Mouse (Mus musculus) granulocyte monocyte progenitor cell, adult 5-6 weeks (primary cell): ENCODE measurements at regions not wholly inside any gene's neighbourhood (a gene's known extent, or its start where the extent isn't known, plus 50 kb on each side); places are given as distances from the start of the nearest gene placed in this dataset.
"Not testable (repeated sequence)": the region's sequence is repeated elsewhere in the genome, so short reads cannot be mapped to it uniquely, and the experiment has no call there.

Experiments used
- ATAC-seq: replicated peaks from 2 replicates; pipeline ENCODE4 v1.8.0; 2016; ENCODE audit warnings: mild to moderate bottlenecking, moderate TSS enrichment, inconsistent platforms; ENCODE audit not compliant: poor library complexity, severe bottlenecking

GRCm38 (mm10) chr12:56064183-56064582 is 228.1 kb downstream of the Brms1l start:
- ATAC-seq: no peak

DNA sequence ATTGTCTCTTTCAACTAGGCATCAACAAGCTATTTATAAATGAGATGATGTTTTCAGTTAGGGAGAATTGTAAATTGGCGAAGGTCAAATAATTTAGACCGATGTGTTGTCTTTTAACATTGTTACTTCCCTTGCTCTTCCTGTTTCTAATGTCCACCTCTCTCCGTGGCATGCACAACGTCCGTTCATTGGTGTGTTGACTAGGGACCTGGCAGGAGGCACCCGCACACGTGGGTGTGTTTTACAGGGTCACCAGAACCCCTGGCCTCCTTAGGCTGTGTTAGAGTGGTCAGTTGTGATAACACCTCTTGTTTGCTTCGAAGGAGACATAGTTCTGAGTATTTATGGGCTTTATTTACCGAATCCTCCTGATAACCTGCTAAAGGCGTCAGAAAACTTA is 222.8 kb downstream of the Brms1l start:
- ATAC-seq: no peak

DNA sequence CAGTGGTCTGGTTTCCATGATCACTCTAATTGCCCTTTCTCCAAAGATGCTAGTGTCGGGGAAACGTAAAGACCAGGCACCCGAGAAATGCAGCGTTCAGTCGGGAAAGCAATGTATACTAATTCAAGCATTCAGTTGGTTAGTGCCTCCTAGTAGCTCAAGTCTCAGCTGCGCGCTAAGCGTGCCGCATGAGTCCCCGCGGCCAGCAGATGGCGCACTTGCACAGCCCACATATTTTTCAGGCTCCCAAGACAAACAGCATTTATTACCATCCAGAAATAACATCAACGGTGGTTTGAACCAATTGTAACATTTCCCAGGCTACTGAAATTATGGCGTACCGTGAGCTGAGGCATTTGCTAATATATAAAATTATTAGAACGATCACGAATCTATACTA is 222.3 kb downstream of the Brms1l start:
- ATAC-seq: peak; percentile 83

DNA sequence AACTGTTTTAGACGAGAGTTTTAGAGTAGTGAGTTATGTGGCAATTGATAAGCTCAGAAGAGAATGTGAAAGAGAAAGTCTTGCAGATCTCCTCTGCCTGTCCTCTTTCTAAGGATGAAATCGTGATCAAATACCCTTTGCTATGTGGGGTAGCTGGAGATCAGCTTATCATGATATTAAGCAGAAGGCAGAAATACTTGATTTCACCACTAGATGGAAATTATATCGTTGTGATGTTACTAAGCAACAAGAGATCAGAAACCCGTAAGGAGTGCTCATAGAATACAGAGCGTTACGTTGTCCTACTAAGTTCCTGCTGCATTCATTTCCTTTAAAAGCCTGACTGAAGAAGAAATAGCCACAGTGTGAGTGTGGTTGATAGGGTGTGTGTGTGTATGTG is 219.3 kb downstream of the Brms1l start:
- no peak for ATAC-seq

GRCm38 (mm10) chr12:56046050-56046449 is 209.9 kb downstream of the Brms1l start:
- no peak for ATAC-seq

- ATAC-seq: no peak
These were observed 184.9 kb downstream of the Brms1l start for GRCm38 (mm10) chr12:56020954-56021514.

DNA sequence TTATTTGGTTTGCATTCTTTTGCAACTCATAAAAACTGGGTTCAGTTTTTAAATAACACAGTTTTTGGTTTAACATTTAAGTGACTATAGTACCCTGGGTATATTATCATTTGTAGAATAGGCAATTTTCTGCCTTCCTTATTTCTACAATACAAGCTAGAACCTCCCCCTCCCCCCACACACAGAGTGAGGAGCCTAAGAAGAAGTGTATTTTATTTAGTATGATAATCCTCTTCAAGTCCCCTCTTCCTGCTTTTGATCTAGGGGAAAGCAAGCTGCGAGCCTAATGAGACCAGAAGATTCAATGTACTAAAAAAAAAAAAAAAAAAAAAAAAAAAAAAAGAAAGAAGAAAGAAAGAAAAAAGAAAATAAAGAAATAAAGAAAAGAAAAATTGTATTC is 184.4 kb downstream of the Brms1l start:
- ATAC-seq: no peak

DNA sequence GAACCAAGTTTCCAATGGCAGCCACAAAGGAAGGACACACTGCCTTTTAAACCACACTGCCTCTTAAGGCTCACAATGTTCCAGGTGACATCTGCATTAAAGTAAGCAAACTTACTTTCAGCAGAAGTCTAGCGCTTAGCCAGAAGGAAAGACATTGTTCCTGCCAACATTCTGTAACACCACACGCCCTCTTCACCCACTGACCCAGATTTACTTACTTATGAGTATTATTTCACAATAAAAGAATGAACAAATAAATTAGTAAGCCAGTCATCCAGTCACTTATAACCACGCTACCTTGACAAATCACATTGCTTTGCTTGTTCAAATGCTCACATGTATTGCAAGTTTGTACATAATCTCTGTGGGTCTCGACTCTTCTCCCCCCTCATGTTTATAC is 173.9 kb downstream of the Brms1l start:
- ATAC-seq: no peak

DNA sequence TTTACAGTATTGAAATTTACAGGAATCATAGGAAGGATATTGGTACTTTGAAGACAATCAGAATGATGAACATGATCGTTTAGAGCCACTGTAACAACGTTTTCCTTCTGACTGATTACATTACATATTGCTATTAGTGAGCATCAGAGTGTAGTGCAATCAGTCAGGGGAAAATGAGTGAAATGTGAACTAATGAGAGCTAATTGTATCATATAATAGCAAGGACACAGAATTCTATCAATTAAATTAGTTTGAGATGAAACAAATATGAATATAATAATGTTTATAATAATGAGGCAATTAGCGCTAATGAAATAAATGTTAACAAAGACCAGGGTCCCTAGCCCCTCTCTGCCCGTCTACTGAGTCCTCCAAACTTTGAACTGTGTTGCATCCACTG is 169.7 kb downstream of the Brms1l start:
- ATAC-seq: no peak

DNA sequence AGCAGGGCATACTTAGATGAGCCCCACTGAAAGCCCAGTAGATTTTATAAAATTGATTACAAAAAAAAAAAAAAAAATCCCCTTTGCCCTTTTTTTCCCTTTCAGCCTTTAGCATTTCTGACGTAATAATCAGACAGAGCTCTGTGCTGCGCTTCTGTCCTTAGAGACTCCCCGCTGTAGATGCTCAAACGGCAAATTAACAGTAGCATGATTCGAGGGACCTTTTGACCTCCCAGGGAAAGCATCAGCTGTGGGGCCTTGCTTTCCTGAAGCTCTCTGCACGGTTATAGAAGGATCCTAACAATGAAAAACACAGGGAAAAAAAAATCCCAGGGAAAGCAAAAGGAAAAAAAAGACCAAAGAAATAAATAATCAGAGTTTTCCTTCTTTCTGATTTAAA is 169.2 kb downstream of the Brms1l start:
- ATAC-seq: no peak

DNA sequence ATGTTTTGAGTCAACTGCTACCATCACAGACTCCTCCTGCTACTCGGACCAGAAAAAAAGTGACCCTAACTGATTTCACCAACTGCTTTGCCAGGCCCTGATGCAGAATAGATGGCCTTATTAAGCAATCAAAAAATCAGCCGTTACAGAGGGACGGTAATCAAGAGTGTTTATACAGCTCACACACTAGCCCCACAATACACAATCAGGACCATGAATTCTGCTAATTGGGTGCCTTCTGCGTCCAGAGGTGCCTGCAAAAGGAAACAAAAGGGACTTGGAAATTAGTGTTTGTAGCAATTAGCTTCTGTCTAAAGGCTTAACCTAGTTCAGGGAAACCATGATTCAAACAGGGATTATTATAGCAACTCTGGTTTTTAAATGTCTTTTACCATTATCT is 168.4 kb downstream of the Brms1l start:
- ATAC-seq: no peak

DNA sequence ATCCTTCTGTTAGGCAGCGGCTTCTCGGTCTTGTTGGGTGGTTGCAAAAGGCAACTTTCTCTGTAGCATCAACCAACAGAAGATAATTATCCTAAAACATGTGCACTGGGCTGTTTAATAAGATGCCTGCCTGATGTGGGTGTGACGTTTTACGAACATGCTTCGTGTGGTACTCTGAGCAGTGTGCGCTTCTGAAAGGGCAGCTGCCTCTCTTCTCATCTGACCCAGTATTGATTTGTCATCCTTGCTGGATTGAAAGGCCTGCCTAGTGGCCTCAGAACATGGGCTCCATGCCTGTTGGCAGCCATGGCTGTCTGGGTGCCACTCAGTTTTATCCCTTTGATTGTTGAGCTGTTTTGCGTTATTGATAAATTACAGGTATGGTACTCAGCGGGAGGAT is 167.4 kb downstream of the Brms1l start:
- ATAC-seq: no peak

GRCm38 (mm10) chr12:55996585-55997377 is 160.7 kb downstream of the Brms1l start:
- no peak for ATAC-seq

DNA sequence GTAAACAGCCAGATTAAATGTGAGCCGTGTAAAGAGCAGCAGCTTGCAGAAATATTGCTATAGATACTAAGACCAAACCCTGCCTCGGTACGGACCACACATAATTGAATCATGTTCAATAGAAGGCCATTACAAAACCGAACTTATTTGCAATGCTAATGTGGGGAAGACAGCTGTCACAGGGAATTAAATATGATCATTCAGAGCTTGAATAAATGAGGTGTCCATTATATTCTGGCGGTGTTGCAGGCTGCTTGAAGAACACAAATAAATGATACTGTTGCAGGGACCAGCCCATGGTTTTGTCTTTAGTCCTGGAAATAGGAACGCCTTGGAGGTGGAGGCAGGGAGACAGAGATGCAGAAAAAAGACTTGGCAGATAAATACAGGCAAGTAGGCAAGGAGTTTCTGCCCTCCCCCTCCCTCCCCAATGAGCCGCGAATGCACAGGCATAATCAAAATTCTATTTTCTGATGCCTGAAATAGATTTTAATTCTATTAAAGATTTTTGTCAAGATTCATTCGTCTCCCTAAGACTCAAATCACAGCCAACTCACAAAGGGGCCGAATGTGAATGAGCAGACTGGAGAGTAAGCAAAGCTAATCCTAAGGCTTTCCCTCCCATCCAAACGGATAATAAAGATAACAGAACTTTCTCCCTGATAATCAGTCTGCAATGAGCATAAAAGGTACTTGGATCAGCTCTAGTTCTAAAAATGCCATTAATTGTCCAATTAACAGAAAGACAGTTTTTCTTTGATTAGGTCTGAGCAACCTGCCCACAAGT is 147.6 kb downstream of the Brms1l start:
- ATAC-seq: no peak

- no peak for ATAC-seq
These were observed 147.0 kb downstream of the Brms1l start for GRCm38 (mm10) chr12:55983128-55983527.

DNA sequence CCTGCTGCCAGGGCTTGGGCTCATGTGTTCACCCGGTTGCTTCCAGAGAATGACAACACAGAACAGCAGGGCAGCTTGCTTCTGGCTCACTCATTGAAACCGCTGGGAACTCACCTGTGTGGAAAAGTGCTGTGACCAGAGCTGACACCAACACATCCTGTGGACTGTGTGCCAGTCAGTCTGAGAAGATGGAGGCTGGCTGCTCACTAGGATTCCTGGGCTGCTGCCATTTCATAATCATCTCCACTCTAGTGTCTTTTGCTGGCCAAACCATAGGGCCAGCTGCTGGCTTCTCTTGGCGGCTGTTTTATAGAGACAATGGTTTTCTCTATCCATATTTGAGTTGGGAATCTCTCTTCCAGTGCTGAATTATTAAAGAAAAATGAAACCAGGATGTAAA is 138.1 kb downstream of the Brms1l start:
- no peak for ATAC-seq

DNA sequence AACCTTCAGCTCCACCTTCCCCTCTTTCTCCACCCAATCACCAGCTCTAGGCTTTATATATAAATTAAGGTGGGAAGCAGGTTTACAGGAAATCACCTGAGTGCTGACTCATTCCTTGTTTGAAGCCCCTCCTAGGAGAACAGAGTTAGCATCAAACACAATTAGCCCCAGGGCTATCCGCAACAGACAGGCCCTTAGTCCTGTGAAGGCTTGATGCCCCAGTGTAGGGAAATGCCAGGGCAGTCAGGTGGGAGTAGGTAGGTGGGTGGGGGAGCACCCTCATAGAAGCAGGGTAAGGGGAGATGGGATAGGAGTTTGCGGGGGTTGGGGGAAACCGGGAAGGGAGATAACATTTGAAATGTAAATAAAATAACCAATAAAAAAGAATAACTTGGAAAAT is 123.2 kb downstream of the Brms1l start:
- not testable (repeated sequence) for ATAC-seq

DNA sequence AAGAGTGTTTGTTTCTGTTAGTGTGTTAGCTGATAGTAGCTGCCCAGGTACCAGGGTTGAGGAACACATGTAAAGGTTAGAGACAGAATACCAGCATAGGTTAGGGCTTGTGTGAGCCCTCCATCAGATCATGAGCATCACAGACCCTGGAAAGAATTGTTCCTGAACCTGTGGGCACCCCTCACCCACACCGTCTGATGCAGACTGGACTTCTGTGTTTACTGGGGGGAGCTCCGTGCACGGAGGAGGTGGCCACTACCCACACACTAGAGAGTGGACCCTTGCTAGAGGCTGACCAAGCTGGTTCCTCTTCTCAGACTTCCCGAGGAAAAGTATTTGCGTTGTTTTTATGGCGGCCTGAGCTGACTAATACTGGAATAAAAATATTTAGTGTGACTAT is 104.4 kb downstream of the Brms1l start:
- no peak for ATAC-seq

- no peak for ATAC-seq
These were observed 103.4 kb downstream of the Brms1l start for GRCm38 (mm10) chr12:55939281-55940142.

GRCm38 (mm10) chr12:55934172-55934571 is 98.0 kb downstream of the Brms1l start:
- ATAC-seq: no peak

GRCm38 (mm10) chr12:55933417-55933816 is 97.3 kb downstream of the Brms1l start:
- ATAC-seq: no peak
